Mouse (Mus musculus) limb, embryonic 10.5 days (tissue): Measurements from ENCODE around the gene Bpifa3. TPM values are rescaled to one million over a fixed set of nuclear protein-coding genes. Genes with fewer than 3 reads are reported as not detected.

Experiments used
- DNase-seq: peaks from one replicate; pipeline ENCODE4 v3.0.0-alpha.2; 2017; ENCODE audit warnings: low spot score
- H3K27ac ChIP-seq: fragments of 300-500 bp; sonication (generic); 2 replicates; pipeline ENCODE4 v1.5.1; 2016; ENCODE audit warnings: mild to moderate bottlenecking
- H3K27me3 ChIP-seq: fragments of 300-500 bp; sonication (generic); 2 replicates; pipeline ENCODE4 v1.6.1; 2016; ENCODE audit warnings: low read depth, mild to moderate bottlenecking; ENCODE audit not compliant: poor library complexity, severe bottlenecking
- H3K36me3 ChIP-seq: fragments of 300-500 bp; sonication (generic); 2 replicates; pipeline ENCODE4 v1.6.1; 2016; ENCODE audit warnings: mild to moderate bottlenecking, moderate library complexity
- H3K4me1 ChIP-seq: fragments of 300-500 bp; sonication (generic); 2 replicates; pipeline ENCODE4 v1.6.1; 2016
- H3K4me3 ChIP-seq: fragments of 300-500 bp; sonication (generic); 2 replicates; pipeline ENCODE4 v1.5.1; 2016; ENCODE audit warnings: mild to moderate bottlenecking, moderate library complexity
- H3K9me3 ChIP-seq: fragments of 300-500 bp; sonication (generic); replicated peaks from 2 replicates; pipeline ENCODE4 v1.6.1; 2016; ENCODE audit warnings: mild to moderate bottlenecking
- WGBS: fragments of 180-500 bp; shearing (Covaris S2); methylation state at CpG from one replicate; pipeline ENCODE4 v1.1.7; 2016; 5-methylcytosine and 5-hydroxymethylcytosine counted together
- polyA plus RNA-seq: library from polyadenylated mRNA; unstranded; fragments of >200 nt; fragmentation: Nextera tagmentation; extraction: Ambion mirVana; gene quantifications from 2 replicates; pipeline ENCODE4 v1.2.1, GENCODE M21; 2016

Gene Bpifa3
- polyA plus RNA-seq, 1 experiment from 2014 or later = not detected

- Histone ChIP-seq H3K4me1 (peaks cover 4% of the 10 kb centered on the region), H3K27ac (no peak overlapping the region), H3K27me3 (no peaks in the 10 kb centered on the region), H3K9me3 (no peaks in the 10 kb centered on the region), H3K36me3 (no peaks in the 10 kb centered on the region), H3K4me3 (no peak overlapping the region)
- 93% methylated on average over 6 of the region's 6 CpGs for WGBS
- DNase-seq = no peak
These were observed 55.2 kb downstream of the Bpifa3 start for GRCm38 (mm10) chr2:154185319-154185718.

- DNase-seq = no peak
- Histone ChIP-seq H3K27ac (no peak overlapping the region), H3K27me3 (no peaks in the 10 kb centered on the region), H3K9me3 (no peaks in the 10 kb centered on the region), H3K4me1 (peaks cover 4% of the 10 kb centered on the region), H3K36me3 (no peaks in the 10 kb centered on the region), H3K4me3 (no peak overlapping the region)
- WGBS = 84% methylated on average over 3 of the region's 3 CpGs
These were observed 55.6 kb downstream of the Bpifa3 start for GRCm38 (mm10) chr2:154185748-154186147.

GRCm38 (mm10) chr2:154187468-154187867 is 57.3 kb downstream of the Bpifa3 start:
- no peak for DNase-seq
- Histone ChIP-seq H3K4me3 (no peak overlapping the region), H3K9me3 (no peaks in the 10 kb centered on the region), H3K27me3 (no peaks in the 10 kb centered on the region), H3K36me3 (no peaks in the 10 kb centered on the region), H3K4me1 (peaks cover 9% of the 10 kb centered on the region), H3K27ac (no peak overlapping the region)
- 41% methylated on average over 5 of the region's 5 CpGs for WGBS

Other genes starting within 250 kb of the Bpifa3 start
- gene Bpifb6, start 229.9 kb upstream of the Bpifa3 start, polyA plus RNA-seq = not detected in 2 replicates
- not detected in 2 replicates for gene Bpifb3, start 212.1 kb upstream of the Bpifa3 start, polyA plus RNA-seq
- gene Bpifb4, start 192.1 kb upstream of the Bpifa3 start, polyA plus RNA-seq = not detected in 2 replicates
- not detected in 2 replicates for gene Bpifa6, start 155.4 kb upstream of the Bpifa3 start, polyA plus RNA-seq
- not detected in 2 replicates for gene Bpifa2, start 122.1 kb upstream of the Bpifa3 start, polyA plus RNA-seq
- gene Bpifa1, start 12.5 kb downstream of the Bpifa3 start, polyA plus RNA-seq = not detected in 2 replicates
- not detected in 2 replicates for gene Bpifa5, start 32.3 kb downstream of the Bpifa3 start, polyA plus RNA-seq
- not detected in 2 replicates for gene Bpifb1, start 60.5 kb downstream of the Bpifa3 start, polyA plus RNA-seq
- 0.41 TPM in 1 of 2 replicates, not detected in the other for gene Bpifb5, start 93.4 kb downstream of the Bpifa3 start, polyA plus RNA-seq
- gene Bpifb9a, start 127.5 kb downstream of the Bpifa3 start, polyA plus RNA-seq = not detected in 2 replicates
- not detected in 2 replicates for gene Bpifb9b, start 176.9 kb downstream of the Bpifa3 start, polyA plus RNA-seq
- 15.6 and 20.6 TPM in 2 replicates for gene Cdk5rap1, start 242.7 kb downstream of the Bpifa3 start, polyA plus RNA-seq